Mouse (Mus musculus): ENCODE measurements around the gene Crk. TPM values are rescaled to one million over a fixed set of nuclear protein-coding genes. Genes with fewer than 3 reads are reported as not detected.

Gene Crk
- total and polyA plus RNA-seq, 3 experiments = 37.8 to 44.6 (median 39.9) TPM

DNA sequence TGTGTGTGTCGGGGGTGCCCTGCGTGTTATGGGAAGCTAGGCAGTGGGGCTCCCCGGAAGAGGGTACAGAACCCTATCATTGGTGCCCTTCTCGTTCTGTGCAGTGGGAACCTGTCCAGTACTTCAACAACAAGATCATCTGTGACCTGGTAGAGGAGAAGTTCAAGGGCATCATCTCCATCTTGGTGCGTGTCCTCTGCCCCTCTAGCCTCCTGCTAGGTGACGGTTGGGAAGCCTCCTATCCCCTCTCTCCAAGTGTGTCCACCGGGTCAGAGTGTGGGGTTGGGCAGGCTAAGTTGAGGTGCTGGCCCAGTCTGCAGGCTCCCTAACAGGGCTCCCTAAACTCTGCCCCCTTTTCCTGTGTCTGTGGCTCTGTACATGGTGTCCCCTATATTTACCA is 16.9 kb upstream of the Crk start:
- Histone ChIP-seq H3K4me1 (ENCODE audit: control insufficient read depth in 1 of 2, insufficient read depth in 2 of 2) (peaks cover 0 to 14% of the 10 kb centered on the region in 2 experiments; a peak in 2 of 4 replicates), H3K4me2 (ENCODE audit: insufficient read depth, low read depth, poor library complexity, severe bottlenecking) (no peak overlapping the region), H3K27me3 (replicated peaks) (no peaks in the 10 kb centered on the region), H3K9ac (ENCODE audit: insufficient read depth, low read depth) (no peak overlapping the region), H3K9me3 (replicated peaks; ENCODE audit: low read length) (no peaks in the 10 kb centered on the region), H3K27ac (ENCODE audit: insufficient read depth, low read depth) (no peak overlapping the region), H3K79me2 (replicated peaks; ENCODE audit: control insufficient read depth, extremely low read depth, insufficient read depth, poor library complexity, severe bottlenecking) (peaks cover 5% of the 10 kb centered on the region), H3K36me3 (replicated peaks in 1 of 2; ENCODE audit: control insufficient read depth in 1 of 2, insufficient read depth in 1 of 2, low read length in 1 of 2) (peaks cover 82 to 91% of the 10 kb centered on the region in 2 experiments), H3K4me3 (replicated peaks in 1 of 3; ENCODE audit: low read depth in 2 of 3, low read length in 2 of 3, poor library complexity in 1 of 3) (no peak overlapping the region)
- no peak for DNase-seq (ENCODE audit: extremely low read depth)
- dilution Hi-C loops (cut with MboI; ENCODE audit: extremely low pct_ligation_motif_present, extremely low pct_unique_long_range_greater_than_20kb, low sequenced_read_pairs) (no loop called here), in situ Hi-C loops (cut with MboI; ENCODE audit: low pct_ligation_motif_present, low pct_unique_long_range_greater_than_20kb, low sequenced_read_pairs) (no loop called here)
- TF ChIP-seq CHD1 (IDR thresholded peaks at IDR 0.05; ENCODE audit: low read depth, low read length) (no peak), KAT2A (IDR thresholded peaks at IDR 0.05; ENCODE audit: insufficient replicate concordance, low read length) (no peak)

- no peak overlapping the region for H3K27ac ChIP-seq (ENCODE audit: insufficient read depth, low read depth)
- DNase-seq (ENCODE audit: extremely low read depth) = no peak
- no peaks in the 10 kb centered on the region for H3K27me3 ChIP-seq (replicated peaks)
- H3K4me3 ChIP-seq (replicated peaks in 1 of 3; ENCODE audit: low read depth in 2 of 3, low read length in 2 of 3, poor library complexity in 1 of 3) = no peak overlapping the region
- H3K4me2 ChIP-seq (ENCODE audit: insufficient read depth, low read depth, poor library complexity, severe bottlenecking) = no peak overlapping the region
- dilution Hi-C loops (cut with MboI; ENCODE audit: extremely low pct_ligation_motif_present, extremely low pct_unique_long_range_greater_than_20kb, low sequenced_read_pairs) = no loop called here
- TF ChIP-seq MAFK (IDR thresholded peaks at IDR 0.05; ENCODE audit: insufficient replicate concordance, low read length) = peak; percentile 80
- TF ChIP-seq EP300 (IDR thresholded peaks at IDR 0.05; ENCODE audit: low read length) = no peak
- no peak for TF ChIP-seq ZNF384 (IDR thresholded peaks at IDR 0.05; ENCODE audit: low read depth, low read length)
- TF ChIP-seq JUND (conservative IDR thresholded peaks at IDR 0.05; ENCODE audit: low read depth, low read length) = no peak
- no peaks in the 10 kb centered on the region for H3K9me3 ChIP-seq (replicated peaks; ENCODE audit: low read length)
- in situ Hi-C loops (cut with MboI; ENCODE audit: low pct_ligation_motif_present, low pct_unique_long_range_greater_than_20kb, low sequenced_read_pairs) = no loop called here
- peaks cover 83 to 89% of the 10 kb centered on the region in 2 experiments for H3K36me3 ChIP-seq (replicated peaks in 1 of 2; ENCODE audit: control insufficient read depth in 1 of 2, insufficient read depth in 1 of 2, low read length in 1 of 2)
- peaks cover 0 to under 1% of the 10 kb centered on the region in 2 experiments; a peak in 1 of 4 replicates for H3K4me1 ChIP-seq (ENCODE audit: control insufficient read depth in 1 of 2, insufficient read depth in 2 of 2)
- H3K79me2 ChIP-seq (replicated peaks; ENCODE audit: control insufficient read depth, extremely low read depth, insufficient read depth, poor library complexity, severe bottlenecking) = no peaks in the 10 kb centered on the region
- no peak overlapping the region for H3K9ac ChIP-seq (ENCODE audit: insufficient read depth, low read depth)
Observed at GRCm38 (mm10) chr11:75666296-75666695, 12.8 kb upstream of the Crk start.

DNA sequence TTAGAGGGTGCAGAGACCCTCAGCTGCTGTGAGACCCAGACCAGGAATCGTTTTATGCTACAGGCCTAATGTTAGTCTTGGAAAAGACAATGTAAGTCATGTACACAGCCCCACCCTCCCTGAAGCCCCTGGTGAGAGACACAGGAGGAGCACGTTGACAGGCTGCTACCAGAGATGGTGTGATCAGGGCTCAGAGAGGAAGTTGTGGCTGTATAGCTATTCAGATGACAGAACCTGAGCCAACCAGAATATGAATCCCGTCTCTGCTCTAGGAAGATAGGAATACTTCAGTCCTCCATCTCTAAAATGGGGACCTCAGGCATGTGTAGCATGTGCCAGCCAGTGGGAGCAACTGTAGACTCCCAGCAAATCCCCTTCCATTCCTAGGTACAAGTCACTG is 10.4 kb upstream of the Crk start:
- in situ Hi-C loops (cut with MboI; ENCODE audit: low pct_ligation_motif_present, low pct_unique_long_range_greater_than_20kb, low sequenced_read_pairs) (no loop called here), dilution Hi-C loops (cut with MboI; ENCODE audit: extremely low pct_ligation_motif_present, extremely low pct_unique_long_range_greater_than_20kb, low sequenced_read_pairs) (no loop called here)
- peaks cover 85 to 92% of the 10 kb centered on the region in 2 experiments for H3K36me3 ChIP-seq (replicated peaks in 1 of 2; ENCODE audit: control insufficient read depth in 1 of 2, insufficient read depth in 1 of 2, low read length in 1 of 2)
- H3K27ac ChIP-seq (ENCODE audit: insufficient read depth, low read depth) = no peak overlapping the region
- H3K9me3 ChIP-seq (replicated peaks; ENCODE audit: low read length) = no peaks in the 10 kb centered on the region
- TF ChIP-seq USF2 (conservative IDR thresholded peaks at IDR 0.05; ENCODE audit: low read depth, low read length) (no peak), JUN (IDR thresholded peaks at IDR 0.05; ENCODE audit: insufficient read depth, low read depth, low read length) (no peak)
- no peaks in the 10 kb centered on the region for H3K27me3 ChIP-seq (replicated peaks)
- DNase-seq (ENCODE audit: extremely low read depth) = no peak
- peaks cover 5% of the 10 kb centered on the region in 2 experiments; a peak in 2 of 4 replicates for H3K4me1 ChIP-seq (ENCODE audit: control insufficient read depth in 1 of 2, insufficient read depth in 2 of 2)
- H3K79me2 ChIP-seq (replicated peaks; ENCODE audit: control insufficient read depth, extremely low read depth, insufficient read depth, poor library complexity, severe bottlenecking) = no peaks in the 10 kb centered on the region
- no peak overlapping the region for H3K4me3 ChIP-seq (replicated peaks in 1 of 3; ENCODE audit: low read depth in 2 of 3, low read length in 2 of 3, poor library complexity in 1 of 3)
- no peak overlapping the region for H3K9ac ChIP-seq (ENCODE audit: insufficient read depth, low read depth)
- no peak overlapping the region for H3K4me2 ChIP-seq (ENCODE audit: insufficient read depth, low read depth, poor library complexity, severe bottlenecking)

Data from CH12.LX (cell line).